Mouse (Mus musculus) midbrain, embryonic 13.5 days (tissue): Measurements from ENCODE around the gene Tmem141. TPM values are rescaled to one million over a fixed set of nuclear protein-coding genes. Genes with fewer than 3 reads are reported as not detected.
A peak's percentile ranks its signal among the peaks of the same experiment; 100 is the strongest.

ENCODE experiments used
- ATAC-seq: fragments of 200-750 bp; cut with Nextera tagmentation; 2 replicates; pipeline ENCODE4 v1.8.0; 2017; ENCODE audit warnings: mild to moderate bottlenecking, moderate TSS enrichment, moderate library complexity
- H3K27ac ChIP-seq: fragments of 300-500 bp; sonication (generic); 2 replicates; pipeline ENCODE4 v1.5.1; 2015; ENCODE audit warnings: inconsistent platforms, mild to moderate bottlenecking, moderate library complexity
- H3K27me3 ChIP-seq: fragments of 300-500 bp; sonication (generic); 2 replicates; pipeline ENCODE4 v1.6.1; 2015; ENCODE audit warnings: mild to moderate bottlenecking, inconsistent platforms
- H3K36me3 ChIP-seq: fragments of 300-500 bp; sonication (generic); 2 replicates; pipeline ENCODE4 v1.6.1; 2015; ENCODE audit warnings: mild to moderate bottlenecking, inconsistent platforms
- H3K4me1 ChIP-seq: fragments of 300-500 bp; sonication (generic); replicated peaks from 2 replicates; pipeline ENCODE4 v1.6.1; 2015; ENCODE audit warnings: inconsistent platforms
- H3K4me2 ChIP-seq: fragments of 300-500 bp; sonication (generic); replicated peaks from 2 replicates; pipeline ENCODE4 v1.6.1; 2015; ENCODE audit warnings: moderate library complexity, mild to moderate bottlenecking, inconsistent platforms
- H3K4me3 ChIP-seq: fragments of 300-500 bp; sonication (generic); replicated peaks from 2 replicates; pipeline ENCODE4 v1.5.1; 2015; ENCODE audit warnings: mild to moderate bottlenecking, inconsistent platforms
- H3K9ac ChIP-seq: fragments of 300-500 bp; sonication (generic); replicated peaks from 2 replicates; pipeline ENCODE4 v1.6.1; 2015; ENCODE audit warnings: mild to moderate bottlenecking, inconsistent platforms
- H3K9me3 ChIP-seq: fragments of 300-500 bp; sonication (generic); 2 replicates; pipeline ENCODE4 v1.6.1; 2016; ENCODE audit warnings: mild to moderate bottlenecking, inconsistent platforms
- WGBS: fragments of 180-500 bp; shearing (Covaris S2); methylation state at CpG from one replicate; pipeline ENCODE4 v1.1.7; 2015; 5-methylcytosine and 5-hydroxymethylcytosine counted together
- polyA plus RNA-seq: library from polyadenylated mRNA; unstranded; fragments of >200 nt; fragmentation: Nextera tagmentation; extraction: Ambion mirVana; gene quantifications from 2 replicates; pipeline ENCODE4 v1.2.1, GENCODE M21; 2015

The Tmem141 gene
- polyA plus RNA-seq, 1 experiment from 2014 or later: 27.5 TPM

DNA sequence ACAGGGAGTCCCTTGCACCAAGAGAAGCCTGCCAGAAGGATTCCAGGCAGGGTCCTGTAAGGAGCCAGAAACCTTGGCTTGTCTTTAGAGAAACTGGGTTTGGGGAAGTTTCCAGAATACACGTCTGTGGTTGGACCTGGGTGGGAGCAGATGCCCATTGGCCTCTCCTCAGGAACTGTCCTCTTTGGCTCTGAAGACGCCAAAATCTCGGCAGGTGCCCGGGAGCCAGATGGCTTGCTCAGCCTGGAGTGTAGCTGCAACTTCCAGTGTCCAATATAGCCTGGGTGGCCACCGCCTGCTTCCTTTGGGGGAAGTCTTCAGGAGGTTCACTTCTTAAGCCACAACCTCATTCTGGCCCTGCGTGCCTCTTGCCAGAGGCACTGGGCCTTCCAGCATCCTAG is 39.9 kb downstream of the Tmem141 start:
- WGBS: 35% methylated on average over 6 of the region's 6 CpGs

DNA sequence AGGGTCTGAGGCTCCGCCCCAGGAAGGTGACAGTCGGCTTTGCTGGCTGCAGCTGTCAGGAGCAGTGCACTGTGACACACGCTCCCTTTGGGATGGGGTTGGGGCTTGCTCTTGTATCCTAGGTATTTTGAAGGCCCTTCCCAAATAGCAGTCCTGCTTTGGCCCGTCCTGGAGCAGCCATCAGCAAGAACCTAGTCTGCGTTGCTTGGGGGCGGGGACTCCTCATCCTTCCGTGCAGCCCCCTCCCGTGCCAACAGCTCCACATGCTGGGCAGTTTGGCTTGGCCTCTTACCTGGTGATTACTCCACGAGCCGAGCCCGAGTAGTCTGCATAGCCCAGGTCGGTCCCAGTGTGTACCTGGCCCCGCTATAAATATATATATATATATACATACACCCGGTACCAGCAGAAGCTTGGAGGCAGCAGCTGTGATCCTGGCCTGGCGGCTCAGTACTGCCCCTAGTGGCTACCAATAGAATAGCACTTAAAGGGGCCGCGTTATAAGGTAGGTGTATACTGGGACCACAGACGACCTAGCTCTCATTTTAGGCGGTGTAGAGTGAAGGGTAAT is 40.4 kb downstream of the Tmem141 start, which contains the start of gene Ajm1:
Ajm1 (minus strand) TSS at position 464 of the 571 bp plus-strand sequence.
- H3K27ac ChIP-seq: no peak within 1 kb of the TSS
- H3K9me3 ChIP-seq: no peaks in the 10 kb centered on the region
- ATAC-seq: peak; percentile 68
- H3K36me3 ChIP-seq: peaks cover 35% of the 10 kb centered on the region
- H3K4me2 ChIP-seq: peak within 1 kb of the TSS; percentile 75
- peaks cover 66% of the 10 kb centered on the region for H3K4me1 ChIP-seq
- peak within 1 kb of the TSS; percentile 69 for H3K9ac ChIP-seq
- 6% methylated on average over 19 of the region's 19 CpGs for WGBS
- H3K4me3 ChIP-seq: peak within 1 kb of the TSS; percentile 53
- peaks cover 48% of the 10 kb centered on the region for H3K27me3 ChIP-seq

More for the DNA sequence above, 39.9 kb downstream of the Tmem141 start:
- Histone ChIP-seq H3K9ac (no peak overlapping the region), H3K36me3 (peaks cover 40% of the 10 kb centered on the region), H3K4me3 (no peak overlapping the region), H3K4me1 (peaks cover 62% of the 10 kb centered on the region), H3K9me3 (no peaks in the 10 kb centered on the region), H3K4me2 (peak overlapping the region; percentile 75; the same call in 1 of the 2 replicates), H3K27me3 (peaks cover 43% of the 10 kb centered on the region), H3K27ac (no peak overlapping the region)
- ATAC-seq: peak; percentile 3; the same call in 1 of the 2 replicates

DNA sequence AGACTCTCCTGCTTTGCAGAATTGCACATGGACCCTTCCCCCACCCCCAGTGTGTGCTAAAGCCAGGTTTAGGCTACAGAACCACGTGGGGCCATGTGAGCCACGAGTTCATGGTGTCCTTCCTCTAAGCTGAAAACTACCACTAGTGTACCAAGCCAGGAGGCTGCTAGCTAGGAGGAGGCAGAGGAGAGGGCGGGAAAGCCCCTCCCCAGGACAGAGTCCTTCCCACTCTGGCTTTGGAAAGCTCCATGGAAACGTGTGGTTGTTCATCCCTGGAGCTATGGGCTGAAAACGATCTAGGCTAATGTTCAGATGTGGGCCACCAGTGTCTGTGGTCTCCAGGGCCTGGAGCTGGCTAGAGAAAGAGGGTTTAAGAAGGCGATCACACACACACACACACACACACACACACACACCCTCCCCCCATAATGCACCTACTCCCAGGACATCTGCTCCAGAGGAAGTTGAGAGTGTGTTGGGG is 41.1 kb downstream of the Tmem141 start:
- Histone ChIP-seq H3K4me3 (peak overlapping the region; percentile 53), H3K27me3 (peaks cover 56% of the 10 kb centered on the region)
- WGBS: 52% methylated on average over 6 of the region's 6 CpGs

DNA sequence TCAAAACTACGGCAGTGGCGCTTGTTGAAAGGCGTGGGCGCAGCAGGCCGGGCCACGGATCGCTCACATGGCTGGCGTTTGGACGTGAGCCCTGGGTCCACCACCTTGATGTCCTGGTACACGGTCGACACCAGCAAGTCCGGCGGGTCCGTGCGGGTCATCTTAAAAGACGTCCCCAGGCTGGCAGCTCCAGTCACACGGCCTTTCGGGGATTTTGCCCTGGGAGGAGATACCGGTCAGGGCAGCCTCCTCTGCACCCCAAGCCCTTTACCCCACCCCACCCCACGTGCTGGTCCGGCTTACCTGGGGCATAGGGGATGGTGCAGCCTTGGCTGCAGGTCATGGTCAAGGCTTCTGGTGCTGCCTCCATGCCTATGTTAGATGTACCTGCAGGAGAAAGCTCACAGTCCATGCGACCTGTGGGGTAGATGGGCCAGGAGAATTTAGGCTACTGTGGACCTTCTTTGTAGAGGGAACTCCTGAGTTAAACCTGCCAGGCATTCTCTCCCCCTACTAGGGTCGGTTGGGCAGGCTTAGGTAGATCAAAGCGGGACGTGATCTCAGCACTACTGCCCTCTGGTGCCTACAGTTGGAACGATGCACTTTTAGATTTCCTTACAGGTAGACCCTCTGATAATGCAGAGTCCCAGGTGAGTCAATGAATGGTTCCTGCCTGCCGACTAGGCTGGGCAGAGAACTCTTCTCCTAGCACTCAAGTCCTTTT is 41.9 kb downstream of the Tmem141 start:
- ATAC-seq: no peak
- no peaks in the 10 kb centered on the region for H3K9me3 ChIP-seq
- H3K27ac ChIP-seq: no peak overlapping the region
- H3K9ac ChIP-seq: 0 out of 2 replicates have a peak overlapping the region, but pooled peaks have one; percentile 8
- peaks cover 58% of the 10 kb centered on the region for H3K27me3 ChIP-seq
- peak overlapping the region; percentile 53 for H3K4me3 ChIP-seq
- peaks cover 73% of the 10 kb centered on the region for H3K4me1 ChIP-seq
- H3K4me2 ChIP-seq: peak overlapping the region; percentile 75
- peaks cover 21% of the 10 kb centered on the region for H3K36me3 ChIP-seq
- 10% methylated on average over 27 of the region's 27 CpGs for WGBS

More for the DNA sequence above, 41.1 kb downstream of the Tmem141 start:
- Histone ChIP-seq H3K4me1 (peaks cover 69% of the 10 kb centered on the region), H3K4me2 (peak overlapping the region; percentile 75), H3K9ac (no peak overlapping the region; the same call in 1 of the 2 replicates), H3K9me3 (no peaks in the 10 kb centered on the region), H3K27ac (no peak overlapping the region), H3K36me3 (peaks cover 28% of the 10 kb centered on the region)
- ATAC-seq: no peak

DNA sequence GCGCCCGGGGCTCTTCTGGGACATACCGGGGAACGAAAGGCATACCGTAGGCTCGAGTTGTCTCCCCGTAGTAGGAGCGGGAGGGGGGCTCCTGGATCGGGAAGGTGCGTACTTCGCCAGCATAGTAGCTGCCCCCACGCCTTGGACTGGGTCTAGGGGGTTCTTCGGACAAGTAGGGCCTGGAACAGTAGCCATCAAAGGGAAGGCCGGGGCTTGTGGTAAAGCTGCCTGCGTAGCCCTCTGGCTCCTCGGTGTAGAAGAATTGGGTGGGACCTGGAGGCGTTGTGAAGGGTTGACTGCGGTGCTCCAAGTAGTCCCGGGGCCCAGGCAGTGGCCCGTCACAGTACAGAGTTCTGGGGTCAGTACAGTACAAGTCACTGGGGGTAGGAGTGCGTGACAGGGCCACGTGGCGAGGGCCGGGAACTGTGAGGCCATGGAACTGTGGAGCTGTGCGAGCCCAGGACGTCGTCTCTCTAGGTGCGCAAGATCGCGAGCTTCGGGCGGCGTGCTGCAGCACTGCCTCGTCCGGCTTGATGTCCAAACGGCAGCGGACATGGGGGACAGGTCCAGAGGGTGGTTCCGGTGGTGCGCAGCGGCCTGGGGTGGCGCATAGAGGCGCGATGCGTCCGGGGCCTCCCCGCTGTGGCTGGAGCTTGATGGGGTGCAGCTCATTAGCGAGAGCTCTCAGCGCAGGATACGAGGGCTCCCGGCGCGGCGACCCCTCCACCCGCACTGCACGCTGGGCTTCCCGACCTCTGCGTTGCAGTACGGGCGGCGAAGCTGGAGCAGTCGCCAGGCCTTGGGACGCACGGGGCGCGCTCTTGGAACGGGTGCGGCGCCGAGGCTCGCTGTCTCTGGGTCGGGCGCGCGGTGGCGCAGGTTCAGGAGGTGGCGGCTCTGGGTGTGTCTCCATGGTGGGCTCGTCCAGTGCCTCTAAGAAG is 42.7 kb downstream of the Tmem141 start:
- no peaks in the 10 kb centered on the region for H3K9me3 ChIP-seq
- H3K4me1 ChIP-seq: peaks cover 75% of the 10 kb centered on the region
- H3K9ac ChIP-seq: peak overlapping the region; percentile 8
- 6% methylated on average over 77 of the region's 77 CpGs for WGBS
- H3K36me3 ChIP-seq: peaks cover 13% of the 10 kb centered on the region
- no peak for ATAC-seq
- H3K27ac ChIP-seq: no peak overlapping the region
- H3K4me2 ChIP-seq: peak overlapping the region; percentile 24
- H3K4me3 ChIP-seq: peak overlapping the region; percentile 16
- peaks cover 58% of the 10 kb centered on the region for H3K27me3 ChIP-seq

DNA sequence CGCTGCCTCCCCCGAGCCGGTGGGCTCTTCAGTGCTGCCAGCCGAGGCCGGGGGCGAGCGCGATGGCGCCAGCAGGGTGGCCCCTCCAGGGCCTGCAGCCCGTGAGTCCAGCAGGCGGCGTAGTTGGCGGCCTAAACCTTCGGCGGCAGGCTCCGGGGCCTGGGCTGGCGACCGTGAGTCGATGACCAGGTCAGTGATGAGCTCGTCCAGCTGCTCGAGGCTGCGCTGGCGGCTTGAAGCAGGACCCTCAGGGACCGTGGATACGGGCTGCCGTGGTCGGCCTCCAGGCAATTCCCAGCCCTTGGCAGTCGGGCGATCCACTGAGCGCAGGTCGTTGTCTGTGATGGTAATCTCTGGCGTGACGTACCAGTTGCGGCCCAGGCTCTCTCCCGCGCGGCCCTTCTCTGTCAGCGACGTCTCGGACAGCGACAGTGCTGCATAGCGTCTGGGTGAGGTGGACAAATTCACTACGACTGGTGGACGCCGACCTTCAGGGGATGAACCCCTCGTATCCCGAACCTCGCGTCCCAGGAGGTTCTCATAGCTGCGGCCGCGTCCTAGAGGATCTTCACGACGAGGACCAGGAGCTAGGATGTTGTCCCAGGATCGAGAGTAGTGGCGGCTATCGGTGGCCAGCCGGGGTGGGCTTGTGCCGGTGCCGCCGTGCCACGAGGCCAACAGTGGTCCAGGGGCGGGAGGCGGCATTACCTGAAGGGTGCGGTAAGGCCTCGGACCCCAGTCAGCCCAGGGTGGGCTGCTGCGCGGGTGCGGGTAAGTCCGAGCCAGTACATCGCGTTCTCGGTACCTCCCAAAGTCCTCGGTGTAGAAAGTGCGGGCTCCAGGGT is 43.6 kb downstream of the Tmem141 start:
- WGBS: 4% methylated on average over 75 of the region's 75 CpGs
- Histone ChIP-seq H3K9me3 (no peaks in the 10 kb centered on the region), H3K4me2 (peak overlapping the region; percentile 46), H3K36me3 (peaks cover 4% of the 10 kb centered on the region), H3K4me1 (peaks cover 79% of the 10 kb centered on the region), H3K27me3 (peaks cover 58% of the 10 kb centered on the region), H3K4me3 (peak overlapping the region; percentile 23), H3K9ac (no peak overlapping the region), H3K27ac (no peak overlapping the region)
- ATAC-seq: no peak

DNA sequence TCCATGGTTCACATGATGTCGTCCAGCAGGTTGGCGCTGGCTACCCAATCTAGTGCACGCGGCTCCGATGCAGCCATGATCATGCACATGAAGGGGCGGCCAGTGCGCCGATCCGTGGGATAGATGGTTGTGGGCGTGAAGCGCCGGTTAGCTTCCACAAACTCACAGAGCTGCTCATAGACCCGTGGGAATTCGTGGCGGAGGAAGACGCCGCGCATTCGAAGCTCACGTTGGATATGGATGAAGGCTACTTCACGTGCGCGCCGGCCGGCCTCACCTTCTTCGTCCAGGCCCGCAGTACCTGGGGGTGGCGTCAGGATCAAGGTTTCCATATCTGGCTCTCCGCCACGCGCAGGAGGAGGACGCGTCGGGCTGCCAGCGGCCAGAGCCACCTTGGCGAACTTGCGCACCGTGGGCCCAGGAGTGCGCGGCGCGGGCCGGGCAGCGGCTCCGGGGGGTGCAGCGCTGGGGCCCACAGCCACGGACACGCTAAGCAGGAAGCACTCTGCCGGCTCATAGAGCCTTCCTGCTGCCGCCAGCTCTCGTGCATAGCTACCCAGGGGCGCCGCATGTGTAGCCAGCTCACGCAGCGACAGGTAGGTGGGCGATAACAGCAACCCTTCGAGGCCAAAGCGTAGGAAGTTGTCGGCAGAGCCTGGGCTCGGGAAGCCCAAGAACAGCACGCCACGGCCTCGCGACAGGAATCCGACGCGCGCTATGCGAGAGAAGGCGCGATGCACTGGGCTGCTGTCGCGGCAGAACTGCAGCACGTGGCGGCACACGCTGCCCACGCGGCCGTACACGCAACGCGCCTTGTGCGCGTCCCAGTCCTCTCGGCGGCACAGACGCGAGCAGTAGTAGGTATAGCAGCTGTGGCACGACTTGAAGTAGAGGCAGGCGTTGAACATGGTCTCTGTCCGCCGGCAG is 44.6 kb downstream of the Tmem141 start:
- Histone ChIP-seq H3K9ac (no peak overlapping the region), H3K9me3 (no peaks in the 10 kb centered on the region), H3K36me3 (no peaks in the 10 kb centered on the region), H3K27ac (no peak overlapping the region), H3K4me2 (peak overlapping the region; percentile 46), H3K4me1 (peaks cover 74% of the 10 kb centered on the region), H3K27me3 (peaks cover 58% of the 10 kb centered on the region), H3K4me3 (peak overlapping the region; percentile 23)
- ATAC-seq: no peak
- WGBS: 13% methylated on average over 92 of the region's 92 CpGs

DNA sequence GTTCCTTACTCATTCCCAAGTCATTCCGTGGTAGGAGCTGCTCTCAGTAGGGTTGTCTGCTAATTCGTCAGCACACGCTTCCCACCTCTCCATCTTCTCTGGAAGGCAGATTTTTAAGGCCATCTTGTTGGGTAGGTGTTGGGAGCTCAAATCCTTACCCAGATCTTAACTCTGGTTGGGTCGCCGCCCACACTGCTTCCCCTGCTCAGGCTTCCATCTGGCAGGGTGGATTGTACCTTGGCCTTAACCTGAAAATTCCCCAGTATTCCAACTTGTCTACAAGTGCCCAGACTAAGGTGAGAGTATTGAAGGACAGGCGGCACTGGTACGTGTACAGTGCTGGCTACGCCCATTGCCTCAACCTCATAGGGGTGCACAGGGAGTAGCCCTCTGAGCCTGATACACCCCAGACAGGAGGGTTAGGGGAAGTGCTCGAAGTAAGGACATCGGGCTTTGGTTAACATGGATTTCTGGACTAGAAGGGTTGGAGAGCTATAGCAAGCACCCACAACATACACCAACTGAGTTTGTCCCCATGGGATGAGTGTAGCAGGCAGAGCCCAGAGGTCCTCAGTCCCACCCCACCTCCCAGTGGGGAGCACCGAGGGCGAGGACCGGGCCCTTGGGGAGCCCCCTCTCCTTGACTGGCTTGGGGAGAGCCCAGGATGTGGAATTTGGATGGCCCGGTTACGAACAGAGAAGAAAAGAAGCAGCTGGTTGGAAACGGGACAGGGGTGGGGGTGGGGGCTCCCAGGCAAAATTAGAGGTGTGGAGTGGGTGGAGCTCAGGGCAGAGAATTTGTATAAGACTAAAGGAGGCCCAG is 45.6 kb downstream of the Tmem141 start:
- Histone ChIP-seq H3K27me3 (peaks cover 58% of the 10 kb centered on the region), H3K4me1 (peaks cover 66% of the 10 kb centered on the region), H3K4me2 (peak overlapping the region; percentile 97), H3K27ac (no peak overlapping the region), H3K4me3 (peak overlapping the region; percentile 60), H3K36me3 (peaks cover 8% of the 10 kb centered on the region; the same call in 1 of the 2 replicates), H3K9me3 (no peaks in the 10 kb centered on the region), H3K9ac (no peak overlapping the region; the same call in 1 of the 2 replicates)
- 73% methylated on average over 16 of the region's 16 CpGs for WGBS
- ATAC-seq: no peak

DNA sequence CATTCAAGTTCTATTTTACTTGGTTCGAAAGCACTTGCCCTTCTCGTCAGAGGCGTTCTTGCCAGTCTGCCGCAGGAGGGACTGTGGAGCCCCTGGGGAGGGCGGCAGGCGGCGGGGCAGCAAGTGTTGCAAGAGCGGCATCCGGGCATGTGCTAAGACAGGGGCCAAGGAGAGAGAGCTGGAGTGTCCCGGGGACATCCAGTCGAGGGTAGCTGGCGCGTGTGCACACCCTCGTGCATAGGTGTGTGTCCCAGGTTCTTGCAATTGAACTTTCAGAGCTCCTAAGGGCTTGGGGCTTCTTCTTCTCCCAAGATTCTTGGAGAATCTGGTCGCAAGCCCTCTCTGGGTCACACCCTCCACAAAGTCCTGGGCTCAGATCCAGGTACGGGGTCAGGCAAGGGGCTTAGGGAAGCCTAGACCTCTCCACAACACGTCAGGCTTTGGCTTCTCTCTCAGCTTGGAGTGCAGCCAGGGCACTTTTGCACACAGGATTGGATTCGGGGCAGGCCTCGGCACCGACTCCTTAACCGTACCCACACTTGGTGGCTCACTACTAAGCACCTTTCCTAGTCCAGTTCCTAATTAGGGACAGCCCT is 46.3 kb downstream of the Tmem141 start:
- 14% methylated on average over 21 of the region's 21 CpGs for WGBS
- Histone ChIP-seq H3K4me1 (peaks cover 59% of the 10 kb centered on the region), H3K27me3 (peaks cover 51% of the 10 kb centered on the region), H3K27ac (peak overlapping the region; percentile 90), H3K4me3 (peak overlapping the region; percentile 60), H3K9me3 (no peaks in the 10 kb centered on the region), H3K36me3 (peaks cover 14% of the 10 kb centered on the region), H3K9ac (peak overlapping the region; percentile 67), H3K4me2 (peak overlapping the region; percentile 97)
- peak; percentile 0; the same call in 1 of the 2 replicates for ATAC-seq
